Comparison of ENCODE assay signal across 9 mouse cellular contexts in the genomic region with DNA sequence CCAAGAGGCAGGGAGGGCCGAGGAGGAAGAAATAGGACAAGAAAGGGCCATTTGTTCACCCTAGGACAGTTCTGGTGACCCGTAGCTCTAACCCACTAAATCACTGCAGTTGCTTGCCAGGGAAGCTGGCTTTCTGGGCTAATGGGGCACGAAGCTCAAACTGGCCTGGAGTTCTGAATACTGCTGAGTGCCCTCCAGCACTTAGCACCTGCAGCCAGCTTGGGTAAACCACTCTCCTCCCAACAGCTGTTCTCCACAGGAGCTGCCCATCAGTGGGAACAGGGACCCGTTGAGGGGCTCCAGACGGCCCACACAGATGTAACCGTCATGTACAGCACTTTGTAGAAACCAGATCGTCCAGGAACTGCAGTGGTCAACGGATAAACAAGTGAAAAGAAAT.
DNase-seq lines count a peak whose midpoint lies in the region; ATAC-seq and TF ChIP-seq lines count a peak whose summit lies in the region.
"Had no signal": no experiment of that assay in that cellular context is flagged by ENCODE, and none has a peak within 500 bp of the region (broad histone marks: within the 10 kb centered on the region; RNA-seq: fewer than 3 reads in every experiment).

No protein-coding gene starts in this region.

- intact Hi-C loops in gastrocnemius, postnatal 14 days (cut with DNase I; ENCODE audit: low total_unique reads), result no loop called here

- H3K9me3 ChIP-seq in embryonic facial prominence, embryonic 10.5 days, result no peaks in the 10 kb centered on the region
- H3K9me3 ChIP-seq in midbrain, postnatal 0 days (ENCODE audit: low read length), result no peaks in the 10 kb centered on the region
- H3K9me3 ChIP-seq in intestine, postnatal 0 days (ENCODE audit: control insufficient read depth), result no peaks in the 10 kb centered on the region

- no peak overlapping the region for H3K9ac ChIP-seq in midbrain, postnatal 0 days (replicated peaks; ENCODE audit: low read length, poor library complexity, severe bottlenecking)
- no peak overlapping the region for H3K9ac ChIP-seq in intestine, postnatal 0 days (ENCODE audit: low read depth, low read length)

- H3K4me2 ChIP-seq in midbrain, postnatal 0 days (ENCODE audit: low read depth, low read length, poor library complexity, severe bottlenecking), result no peak overlapping the region
- H3K4me2 ChIP-seq in intestine, postnatal 0 days (replicated peaks; ENCODE audit: low read depth), result no peak overlapping the region

- no peak for ATAC-seq in midbrain, postnatal 0 days (ENCODE audit: low FRiP score)
- no peak for ATAC-seq in intestine, postnatal 0 days

- TF ChIP-seq CTCF in midbrain, postnatal 0 days (IDR thresholded peaks at IDR 0.05), result no peak
- TF ChIP-seq CTCF in intestine, postnatal 0 days (IDR thresholded peaks at IDR 0.05; ENCODE audit: low read depth), result no peak

- H3K27me3 ChIP-seq in embryonic facial prominence, embryonic 10.5 days (replicated peaks; ENCODE audit: low read depth, poor library complexity, severe bottlenecking), result no peaks in the 10 kb centered on the region
- H3K27me3 ChIP-seq in midbrain, postnatal 0 days (ENCODE audit: insufficient read depth, low read length), result no peaks in the 10 kb centered on the region
- H3K27me3 ChIP-seq in intestine, postnatal 0 days (replicated peaks; ENCODE audit: control insufficient read depth, insufficient read depth, low read length), result no peaks in the 10 kb centered on the region
- H3K27me3 ChIP-seq: CH12.LX had no signal

- peak overlapping the region; percentile 72 for H3K27ac ChIP-seq in embryonic facial prominence, embryonic 10.5 days (replicated peaks)
- no peak overlapping the region for H3K27ac ChIP-seq in midbrain, postnatal 0 days (ENCODE audit: low read depth, low read length)
- H3K27ac ChIP-seq in intestine, postnatal 0 days (ENCODE audit: low read depth, low read length), result no peak overlapping the region

- peaks cover 42% of the 10 kb centered on the region for H3K4me1 ChIP-seq in embryonic facial prominence, embryonic 10.5 days
- no peaks in the 10 kb centered on the region for H3K4me1 ChIP-seq in midbrain, postnatal 0 days (ENCODE audit: insufficient read depth, low read length)
- H3K4me1 ChIP-seq in intestine, postnatal 0 days (replicated peaks; ENCODE audit: control insufficient read depth, insufficient read depth, low read length), result no peaks in the 10 kb centered on the region

- DNase-seq in gastrocnemius, postnatal 14 days, result peak; percentile 47
- DNase-seq in gastrocnemius, adult 8-10 months (ENCODE audit: low spot score in 2 of 2), result no peak
- peak; percentile 66 for DNase-seq in embryonic facial prominence, embryonic 10.5 days (ENCODE audit: low spot score)
- DNase-seq in kidney, adult 8-10 months, result peak; percentile 2 to 27
- DNase-seq in midbrain, postnatal 0 days (ENCODE audit: low spot score), result peak; percentile 62
- no peak for DNase-seq in layer of hippocampus, adult 9-10 months (ENCODE audit: low spot score)
- DNase-seq in spleen, postnatal 36 days (ENCODE audit: low spot score in 2 of 2), result no peak

- no peaks in the 10 kb centered on the region for H3K36me3 ChIP-seq in embryonic facial prominence, embryonic 10.5 days (replicated peaks)
- H3K36me3 ChIP-seq in midbrain, postnatal 0 days (ENCODE audit: insufficient read depth, low read length), result no peaks in the 10 kb centered on the region
- H3K36me3 ChIP-seq in intestine, postnatal 0 days (ENCODE audit: control insufficient read depth, insufficient read depth), result peaks cover 10% of the 10 kb centered on the region; the same call in 1 of the 2 replicates

- WGBS in embryonic facial prominence, embryonic 10.5 days, result 21% methylated on average over 8 of the region's 8 CpGs
- WGBS in midbrain, postnatal 0 days, result 53% methylated on average over 8 of the region's 8 CpGs
- 49% methylated on average over 8 of the region's 8 CpGs for WGBS in intestine, postnatal 0 days

- H3K4me3 ChIP-seq in embryonic facial prominence, embryonic 10.5 days, result no peak overlapping the region
- H3K4me3 ChIP-seq in midbrain, postnatal 0 days (ENCODE audit: low read depth, low read length), result no peak overlapping the region
- no peak overlapping the region for H3K4me3 ChIP-seq in intestine, postnatal 0 days (ENCODE audit: low read depth, low read length)

Comparison
In these comparisons a context has a peak if more than half of its experiments do, and no peak if none do; other contexts are left out.
1. DNase-seq: peak in gastrocnemius, postnatal 14 days (single experiment), embryonic facial prominence, embryonic 10.5 days (single experiment), kidney, adult 8-10 months (2 of 2) and midbrain, postnatal 0 days (single experiment); none in gastrocnemius, adult 8-10 months (0 of 2), layer of hippocampus, adult 9-10 months (single experiment) and spleen, postnatal 36 days (0 of 2).